ENCODE assay signal across 20 mouse cellular contexts in genomic region chr19:40492902-40493301, GRCm38 (mm10). TPM values are rescaled to one million over a fixed set of nuclear protein-coding genes. Genes with fewer than 3 reads are reported as not detected.
A peak's percentile ranks its signal among the peaks of the same experiment; 100 is the strongest.
DNase-seq lines count a peak whose midpoint lies in the region; ATAC-seq and TF ChIP-seq lines count a peak whose summit lies in the region.
"Had no signal": no experiment of that assay in that cellular context is flagged by ENCODE, and none has a peak within 500 bp of the region (broad histone marks: within the 10 kb centered on the region; RNA-seq: fewer than 3 reads in every experiment).

No protein-coding gene starts in this region.

- no peak for ATAC-seq in heart, embryonic 11.5 days (replicated peaks; ENCODE audit: insufficient number of reproducible peaks, low FRiP score, low TSS enrichment)
- ATAC-seq in lung, embryonic 15.5 days (ENCODE audit: borderline replicate concordance, extremely low read depth, low FRiP score, low TSS enrichment) = no peak
- peak; percentile 20; the same call in 1 of the 2 replicates for ATAC-seq in intestine, embryonic 15.5 days
- no peak for ATAC-seq in stomach, embryonic 15.5 days (ENCODE audit: insufficient read depth, low FRiP score, low read depth)
- no peak for ATAC-seq in megakaryocyte progenitor cell, adult 5-6 weeks (replicated peaks; ENCODE audit: poor library complexity)
- ATAC-seq: hindbrain, embryonic 16.5 days had no signal

- H3K4me2 ChIP-seq in heart, embryonic 11.5 days = peak overlapping the region; percentile 8; the same call in 1 of the 2 replicates
- no peak overlapping the region for H3K4me2 ChIP-seq in lung, embryonic 15.5 days
- no peak overlapping the region for H3K4me2 ChIP-seq in intestine, embryonic 15.5 days (replicated peaks)
- no peak overlapping the region for H3K4me2 ChIP-seq in stomach, embryonic 15.5 days
- H3K4me2 ChIP-seq: embryonic facial prominence, embryonic 12.5 days; heart, embryonic 15.5 days; limb, embryonic 12.5 days; liver, embryonic 13.5 days had no signal

- no peak overlapping the region for H3K4me3 ChIP-seq in heart, embryonic 11.5 days (ENCODE audit: low read depth, low read length)
- no peak overlapping the region for H3K4me3 ChIP-seq in lung, embryonic 15.5 days
- H3K4me3 ChIP-seq in lung, adult 2 months (replicated peaks; ENCODE audit: extremely low read depth, low read depth, low read length) = no peak overlapping the region
- no peak overlapping the region for H3K4me3 ChIP-seq in intestine, embryonic 15.5 days (replicated peaks)
- H3K4me3 ChIP-seq in stomach, embryonic 15.5 days (replicated peaks) = no peak overlapping the region
- H3K4me3 ChIP-seq: embryonic facial prominence, embryonic 12.5 days; heart, embryonic 15.5 days; limb, embryonic 12.5 days; liver, embryonic 13.5 days had no signal

- no peaks in the 10 kb centered on the region for H3K27me3 ChIP-seq in heart, embryonic 11.5 days (ENCODE audit: control insufficient read depth, insufficient read depth, low read length)
- no peaks in the 10 kb centered on the region for H3K27me3 ChIP-seq in lung, embryonic 15.5 days
- no peaks in the 10 kb centered on the region for H3K27me3 ChIP-seq in intestine, embryonic 15.5 days (replicated peaks)
- H3K27me3 ChIP-seq in stomach, embryonic 15.5 days (replicated peaks) = no peaks in the 10 kb centered on the region
- H3K27me3 ChIP-seq: embryonic facial prominence, embryonic 12.5 days; heart, embryonic 15.5 days; limb, embryonic 12.5 days; liver, embryonic 13.5 days had no signal

- peaks cover 62% of the 10 kb centered on the region for H3K4me1 ChIP-seq in heart, embryonic 11.5 days (ENCODE audit: control insufficient read depth, insufficient read depth, low read length)
- peaks cover 47% of the 10 kb centered on the region for H3K4me1 ChIP-seq in lung, embryonic 15.5 days
- H3K4me1 ChIP-seq in lung, adult 2 months (ENCODE audit: control insufficient read depth, insufficient read depth, low read length) = peaks cover 51% of the 10 kb centered on the region
- H3K4me1 ChIP-seq in intestine, embryonic 15.5 days (replicated peaks) = peaks cover 34% of the 10 kb centered on the region
- peaks cover 33% of the 10 kb centered on the region for H3K4me1 ChIP-seq in stomach, embryonic 15.5 days

- no peak for TF ChIP-seq CTCF in lung, adult 2 months (IDR thresholded peaks at IDR 0.05; ENCODE audit: insufficient read depth, low read length)

- 50% methylated on average over 9 of the region's 9 CpGs for WGBS in heart, embryonic 11.5 days (ENCODE audit: insufficient replicate concordance)
- 51% methylated on average over 9 of the region's 9 CpGs for WGBS in lung, embryonic 15.5 days
- WGBS in lung, adult 2 months = 50% methylated on average over 9 of the region's 9 CpGs
- 52% methylated on average over 9 of the region's 9 CpGs for WGBS in intestine, embryonic 15.5 days
- WGBS in stomach, embryonic 15.5 days = 48% methylated on average over 9 of the region's 9 CpGs

- peak overlapping the region; percentile 66 for H3K27ac ChIP-seq in heart, embryonic 11.5 days (ENCODE audit: low read depth, low read length)
- H3K27ac ChIP-seq in lung, embryonic 15.5 days = peak overlapping the region; percentile 56
- H3K27ac ChIP-seq in intestine, embryonic 15.5 days = peak overlapping the region; percentile 42; the same call in 1 of the 2 replicates
- H3K27ac ChIP-seq in stomach, embryonic 15.5 days = peak overlapping the region; percentile 61
- H3K27ac ChIP-seq: embryonic facial prominence, embryonic 12.5 days; heart, embryonic 15.5 days; limb, embryonic 12.5 days; liver, embryonic 13.5 days; macrophage had no signal

- TF ChIP-seq POLR2A in lung, adult 2 months (IDR thresholded peaks at IDR 0.05; ENCODE audit: borderline replicate concordance, extremely low read depth, low read depth, low read length) = no peak

- peak overlapping the region; percentile 49; the same call in 1 of the 2 replicates for H3K9ac ChIP-seq in heart, embryonic 11.5 days (ENCODE audit: low read depth, low read length)
- no peak overlapping the region for H3K9ac ChIP-seq in lung, embryonic 15.5 days
- H3K9ac ChIP-seq in intestine, embryonic 15.5 days = no peak overlapping the region
- no peak overlapping the region for H3K9ac ChIP-seq in stomach, embryonic 15.5 days
- H3K9ac ChIP-seq: embryonic facial prominence, embryonic 12.5 days; heart, embryonic 15.5 days; limb, embryonic 12.5 days; liver, embryonic 13.5 days had no signal

- H3K9me3 ChIP-seq in heart, embryonic 11.5 days (replicated peaks; ENCODE audit: control insufficient read depth, low read length) = no peaks in the 10 kb centered on the region
- H3K9me3 ChIP-seq in lung, embryonic 15.5 days = no peaks in the 10 kb centered on the region
- no peaks in the 10 kb centered on the region for H3K9me3 ChIP-seq in intestine, embryonic 15.5 days
- H3K9me3 ChIP-seq in stomach, embryonic 15.5 days = no peaks in the 10 kb centered on the region
- H3K9me3 ChIP-seq: embryonic facial prominence, embryonic 12.5 days; heart, embryonic 15.5 days; limb, embryonic 12.5 days; liver, embryonic 13.5 days had no signal

- no peaks in the 10 kb centered on the region for H3K36me3 ChIP-seq in heart, embryonic 11.5 days (ENCODE audit: control insufficient read depth, insufficient read depth, low read length)
- H3K36me3 ChIP-seq in lung, embryonic 15.5 days = no peaks in the 10 kb centered on the region
- no peaks in the 10 kb centered on the region for H3K36me3 ChIP-seq in intestine, embryonic 15.5 days
- H3K36me3 ChIP-seq in stomach, embryonic 15.5 days = no peaks in the 10 kb centered on the region
- H3K36me3 ChIP-seq: embryonic facial prominence, embryonic 12.5 days; heart, embryonic 15.5 days; limb, embryonic 12.5 days; liver, embryonic 13.5 days had no signal

- DNase-seq in heart, adult 18-20 months = no peak
- no peak for DNase-seq in lung, adult 2 months
- no peak for DNase-seq in frontal cortex, postnatal 25 days (ENCODE audit: low spot score in 2 of 2)
- DNase-seq: adrenal gland, postnatal 14 days; cerebellum, adult 2 months; gastrocnemius, postnatal 10 days; kidney, adult 8-10 months; layer of hippocampus, adult 9-11 months; liver, embryonic 13.5 days; midbrain, embryonic 14.5 days had no signal

RNA-seq across cellular contexts. Expression of gene Sorbs1, which starts 20.7 kb away (rescaled TPM):
- polyA plus RNA-seq in heart, embryonic 11.5 days (2014; fragmentation: Nextera tagmentation; extraction: Ambion mirVana) = 90.6 and 93.6 TPM in 2 replicates
- 100 to 1,000 TPM; 642 to 766 TPM for total RNA-seq in heart, adult 18-20 months (2021)
- 44.8 and 45.6 TPM in 2 replicates for polyA plus RNA-seq in lung, embryonic 15.5 days (2015; fragmentation: Nextera tagmentation; extraction: Ambion mirVana)
- polyA plus RNA-seq in lung, adult 2 months (2012; rRNA removed) = 26.4 and 43.4 TPM in 2 replicates
- 72.1 and 76.3 TPM in 2 replicates for polyA plus RNA-seq in intestine, embryonic 15.5 days (2015; fragmentation: Nextera tagmentation; extraction: Ambion mirVana)
- 78.2 and 81.0 TPM in 2 replicates for polyA plus RNA-seq in stomach, embryonic 15.5 days (2015; fragmentation: Nextera tagmentation; extraction: Ambion mirVana)
- total RNA-seq in megakaryocyte progenitor cell, adult 5-6 weeks (2015) = 2.5 and 3.3 TPM in 2 replicates
- 0.42 and 8.7 TPM in 2 replicates for total RNA-seq in megakaryocyte progenitor cell, adult 5-6 weeks (2017)
